Mouse (Mus musculus) MEL (cell line): ENCODE measurements around the gene Gsap. TPM values are rescaled to one million over a fixed set of nuclear protein-coding genes. Genes with fewer than 3 reads are reported as not detected.

Experiments used
- DNase-seq: peaks from one replicate; pipeline ENCODE4 v3.0.0; 2011; ENCODE audit warnings: low read depth, low spot score
- H3K27ac ChIP-seq: 2 replicates; pipeline ENCODE4 v1.5.1; 2012; ENCODE audit warnings: low read depth, mild to moderate bottlenecking, control low read depth, low read length, moderate library complexity; ENCODE audit not compliant: control insufficient read depth
- H3K27me3 ChIP-seq, 2 experiments: fragments of 150-350 bp in 1 of 2; sonication (generic) in 1 of 2; 2 replicates each; pipeline ENCODE4 v1.6.1; 2012; ENCODE audit warnings: low read length in 2 of 2, mild to moderate bottlenecking in 2 of 2, improper control_type of control experiment in 1 of 2, moderate library complexity in 1 of 2; ENCODE audit not compliant: insufficient read depth in 2 of 2, control insufficient read depth in 1 of 2
- H3K36me3 ChIP-seq, 2 experiments: 2 replicates each; pipeline ENCODE4 v1.6.1; 2012 to 2014; ENCODE audit warnings: low read length in 2 of 2, improper control_type of control experiment in 1 of 2, inconsistent platforms in 1 of 2, mild to moderate bottlenecking in 1 of 2; ENCODE audit not compliant: insufficient read depth in 2 of 2, control insufficient read depth in 1 of 2
- H3K4me1 ChIP-seq, 2 experiments: fragments of 150-350 bp in 1 of 2; sonication (generic) in 1 of 2; 2 replicates each; pipeline ENCODE4 v1.6.1; 2012; ENCODE audit warnings: low read length in 2 of 2, improper control_type of control experiment in 1 of 2, mild to moderate bottlenecking in 1 of 2; ENCODE audit not compliant: insufficient read depth in 2 of 2, control insufficient read depth in 1 of 2
- H3K4me3 ChIP-seq, 2 experiments: fragments of 150-350 bp in 1 of 2; sonication (generic) in 1 of 2; 2 replicates each; pipeline ENCODE4 v1.5.1; 2012; ENCODE audit warnings: low read depth in 2 of 2, low read length in 2 of 2, mild to moderate bottlenecking in 2 of 2, moderate library complexity in 2 of 2, control low read depth in 1 of 2, improper control_type of control experiment in 1 of 2; ENCODE audit not compliant: control insufficient read depth in 1 of 2, insufficient read depth in 1 of 2
- H3K79me2 ChIP-seq: 2 replicates; pipeline ENCODE4 v1.6.1; 2012; ENCODE audit warnings: mild to moderate bottlenecking, low read length, moderate library complexity; ENCODE audit not compliant: control insufficient read depth, poor library complexity, insufficient read depth
- H3K9ac ChIP-seq: 2 replicates; pipeline ENCODE4 v1.6.1; 2012; ENCODE audit warnings: low read depth, mild to moderate bottlenecking, control low read depth, low read length, moderate library complexity; ENCODE audit not compliant: control insufficient read depth, poor library complexity, severe bottlenecking
- H3K9me3 ChIP-seq: fragments of 150-350 bp; sonication (generic); replicated peaks from 2 replicates; pipeline ENCODE4 v1.6.1; 2012; ENCODE audit warnings: mild to moderate bottlenecking, low read length, improper control_type of control experiment, moderate library complexity; ENCODE audit not compliant: insufficient read depth
- BHLHE40 ChIP-seq: IDR thresholded peaks from 2 replicates; pipeline ENCODE4 v1.6.1; 2012; ENCODE audit warnings: low read depth, mild to moderate bottlenecking, inconsistent platforms, low read length, improper control_type of control experiment, borderline replicate concordance
- CHD1 ChIP-seq: IDR thresholded peaks from 2 replicates; pipeline ENCODE4 v1.6.1; 2012; ENCODE audit warnings: low read depth, mild to moderate bottlenecking, inconsistent platforms, low read length, improper control_type of control experiment
- CTCF ChIP-seq, 3 experiments: IDR thresholded peaks in 2 of 3; conservative IDR thresholded peaks in 1 of 3; 2 replicates each; pipeline ENCODE4 v1.5.1; 2011 to 2012; ENCODE audit warnings: low read length in 3 of 3, low read depth in 2 of 3, mild to moderate bottlenecking in 2 of 3, improper control_type of control experiment in 1 of 3, inconsistent platforms in 1 of 3, mixed read lengths in 1 of 3, moderate library complexity in 1 of 3; ENCODE audit not compliant: control insufficient read depth in 1 of 3, insufficient read depth in 1 of 3, poor library complexity in 1 of 3, severe bottlenecking in 1 of 3
- E2F4 ChIP-seq: IDR thresholded peaks from 2 replicates; pipeline ENCODE4 v1.6.1; 2011; ENCODE audit warnings: low read depth, low read length, improper control_type of control experiment, borderline replicate concordance
- GABPA ChIP-seq: IDR thresholded peaks from 2 replicates; pipeline ENCODE4 v1.6.1; 2012; ENCODE audit warnings: low read depth, mild to moderate bottlenecking, inconsistent platforms, low read length, improper control_type of control experiment, moderate library complexity
- KAT2A ChIP-seq: conservative IDR thresholded peaks from 2 replicates; pipeline ENCODE4 v1.6.1; 2012; ENCODE audit warnings: low read depth, low read length, improper control_type of control experiment, inconsistent platforms
- MAFK ChIP-seq: IDR thresholded peaks from 2 replicates; pipeline ENCODE4 v1.6.1; 2011; ENCODE audit warnings: low read depth, mild to moderate bottlenecking, low read length, improper control_type of control experiment, borderline replicate concordance
- MYC ChIP-seq: IDR thresholded peaks from 2 replicates; pipeline ENCODE4 v1.6.1; 2011; ENCODE audit warnings: low read depth, mild to moderate bottlenecking, low read length, improper control_type of control experiment, moderate library complexity
- NELFE ChIP-seq: IDR thresholded peaks from 2 replicates; pipeline ENCODE4 v1.6.1; 2011; ENCODE audit warnings: low read depth, low read length, improper control_type of control experiment
- NRF1 ChIP-seq: IDR thresholded peaks from 2 replicates; pipeline ENCODE4 v1.6.1; 2014; ENCODE audit warnings: low read depth, mild to moderate bottlenecking, inconsistent platforms, low read length, improper control_type of control experiment, moderate library complexity; ENCODE audit not compliant: poor library complexity, insufficient read depth, severe bottlenecking
- POLR2AphosphoS5 ChIP-seq: IDR thresholded peaks from 2 replicates; pipeline ENCODE4 v1.6.1; 2012; ENCODE audit warnings: low read depth, borderline replicate concordance, mild to moderate bottlenecking, inconsistent platforms, low read length, moderate library complexity, mixed read lengths
- RAD21 ChIP-seq: IDR thresholded peaks from 2 replicates; pipeline ENCODE4 v1.6.1; 2011; ENCODE audit warnings: mild to moderate bottlenecking, low read depth, low read length, improper control_type of control experiment
- RCOR1 ChIP-seq: IDR thresholded peaks from 2 replicates; pipeline ENCODE4 v1.6.1; 2012; ENCODE audit warnings: low read depth, mild to moderate bottlenecking, inconsistent platforms, low read length, improper control_type of control experiment
- SIN3A ChIP-seq: IDR thresholded peaks from 2 replicates; pipeline ENCODE4 v1.6.1; 2012; ENCODE audit warnings: low read length, improper control_type of control experiment, inconsistent platforms
- SMC3 ChIP-seq: IDR thresholded peaks from 2 replicates; pipeline ENCODE4 v1.6.1; 2011; ENCODE audit warnings: low read depth, low read length, improper control_type of control experiment
- TAL1 ChIP-seq: IDR thresholded peaks from 2 replicates; pipeline ENCODE4 v1.6.1; 2012; ENCODE audit warnings: mild to moderate bottlenecking, inconsistent platforms, low read length, moderate library complexity, mixed read lengths
- TCF12 ChIP-seq: IDR thresholded peaks from 2 replicates; pipeline ENCODE4 v1.6.1; 2014; ENCODE audit warnings: low read depth, mild to moderate bottlenecking, inconsistent platforms, low read length, improper control_type of control experiment, moderate library complexity
- USF1 ChIP-seq: IDR thresholded peaks from 2 replicates; pipeline ENCODE4 v1.6.1; 2014; ENCODE audit warnings: low read depth, mild to moderate bottlenecking, inconsistent platforms, low read length, improper control_type of control experiment, moderate library complexity
- USF2 ChIP-seq, 2 experiments: IDR thresholded peaks; 2 replicates each; pipeline ENCODE4 v1.6.1; 2011 to 2012; ENCODE audit warnings: improper control_type of control experiment in 2 of 2, low read length in 2 of 2, borderline replicate concordance in 1 of 2, inconsistent platforms in 1 of 2, low read depth in 1 of 2, mild to moderate bottlenecking in 1 of 2; ENCODE audit not compliant: insufficient read depth in 1 of 2
- ZC3H11A ChIP-seq: IDR thresholded peaks from 2 replicates; pipeline ENCODE4 v1.6.1; 2012; ENCODE audit warnings: low read depth, mild to moderate bottlenecking, inconsistent platforms, low read length, improper control_type of control experiment
- ZKSCAN1 ChIP-seq: IDR thresholded peaks from 2 replicates; pipeline ENCODE4 v1.6.1; 2012; ENCODE audit warnings: low read depth, mild to moderate bottlenecking, inconsistent platforms, low read length, improper control_type of control experiment, moderate library complexity
- ZMIZ1 ChIP-seq: IDR thresholded peaks from 2 replicates; pipeline ENCODE4 v1.6.1; 2012; ENCODE audit warnings: low read depth, mild to moderate bottlenecking, inconsistent platforms, low read length, improper control_type of control experiment, moderate library complexity
- ZNF384 ChIP-seq: IDR thresholded peaks from 2 replicates; pipeline ENCODE4 v1.6.1; 2012; ENCODE audit warnings: low read depth, mild to moderate bottlenecking, inconsistent platforms, low read length, improper control_type of control experiment
- polyA plus RNA-seq, 2 experiments: library from polyadenylated mRNA; stranded (reverse) in 1 of 2; unstranded in 1 of 2; fragments of >175 nt in 1 of 2; fragments of >200 nt in 1 of 2; gene quantifications; 2 replicates each; pipeline versions ENCODE4 v1.2.1 to v1.2.4; 2012; ENCODE audit warnings: low replicate concordance in 2 of 2, low read depth in 1 of 2; ENCODE audit not compliant: insufficient read length in 2 of 2, insufficient read depth in 1 of 2, missing spikeins in 1 of 2
- total RNA-seq: library from RNA; depleted of rRNA; stranded (reverse); fragments of 300-350 nt; gene quantifications from 2 replicates; pipeline ENCODE4 v1.2.3, GENCODE M21; 2012

Gene Gsap
- total and polyA plus RNA-seq, 3 experiments, result 0.19 to 0.22 TPM; not detected in 1

- H3K27ac ChIP-seq, result no peak overlapping the region
- TF ChIP-seq E2F4 (no peak), BHLHE40 (0 out of 2 replicates have a peak, but pooled peaks have one; percentile 32), USF2 (IDR thresholded peaks at IDR 0.05; ENCODE audit: borderline replicate concordance in 1 of 2, insufficient read depth in 1 of 2, low read depth in 1 of 2, low read length in 2 of 2) (no peak), TCF12 (0 out of 2 replicates have a peak, but pooled peaks have one; percentile 10), ZC3H11A (peak; percentile 99), SIN3A (peak; percentile 77), CTCF (IDR thresholded peaks at IDR 0.05 in 2 of 3, conservative IDR thresholded peaks at IDR 0.05 in 1 of 3; ENCODE audit: control insufficient read depth in 1 of 3, insufficient read depth in 1 of 3, low read depth in 2 of 3, low read length in 3 of 3, poor library complexity in 1 of 3, severe bottlenecking in 1 of 3) (peak; percentile 93 to 94 (median 94)), NRF1 (no peak), POLR2AphosphoS5 (no peak), MYC (peak; percentile 38; the same call in 1 of the 2 replicates), RAD21 (peak; percentile 97), ZNF384 (0 out of 2 replicates have a peak, but pooled peaks have one; percentile 12), RCOR1 (peak; percentile 23; the same call in 1 of the 2 replicates), SMC3 (peak; percentile 98)
- H3K4me1 ChIP-seq, result peaks cover 0 to 14% of the 10 kb centered on the region in 2 experiments; a peak in 2 of 4 replicates
- H3K27me3 ChIP-seq, result no peaks in the 10 kb centered on the region
- peak; percentile 88 for DNase-seq
- no peaks in the 10 kb centered on the region for H3K9me3 ChIP-seq
- no peaks in the 10 kb centered on the region for H3K79me2 ChIP-seq
- no peak overlapping the region for H3K4me3 ChIP-seq
- no peak overlapping the region for H3K9ac ChIP-seq
- peaks cover 0 to 11% of the 10 kb centered on the region in 2 experiments; a peak in 2 of 4 replicates for H3K36me3 ChIP-seq
Measured at GRCm38 (mm10) chr5:21265049-21265448, 79.0 kb downstream of the Gsap start.

- Histone ChIP-seq H3K36me3 (peaks cover 0 to 7% of the 10 kb centered on the region in 2 experiments; a peak in 2 of 4 replicates), H3K79me2 (no peaks in the 10 kb centered on the region), H3K9me3 (no peaks in the 10 kb centered on the region), H3K27me3 (no peaks in the 10 kb centered on the region), H3K4me3 (no peak overlapping the region), H3K27ac (no peak overlapping the region), H3K9ac (no peak overlapping the region), H3K4me1 (peaks cover 0 to 8% of the 10 kb centered on the region in 2 experiments; a peak in 2 of 4 replicates)
- DNase-seq, result no peak
- TF ChIP-seq RCOR1, result no peak
- no peak for TF ChIP-seq CHD1
- TF ChIP-seq GABPA, result no peak
- TF ChIP-seq KAT2A, result no peak
- TF ChIP-seq RAD21, result no peak
- no peak for TF ChIP-seq MAFK
- TF ChIP-seq NELFE, result no peak
- no peak for TF ChIP-seq ZMIZ1
- no peak for TF ChIP-seq ZKSCAN1
- no peak for TF ChIP-seq TAL1
- TF ChIP-seq USF1, result no peak
- no peak for TF ChIP-seq MYC
- TF ChIP-seq TCF12, result no peak
- no peak for TF ChIP-seq NRF1
Measured at GRCm38 (mm10) chr5:21267090-21267489, 81.0 kb downstream of the Gsap start.
